Mouse (Mus musculus): Measurements from ENCODE around the gene Whrn. TPM values are rescaled to one million over a fixed set of nuclear protein-coding genes. Genes with fewer than 3 reads are reported as not detected.

Whrn gene
- polyA plus RNA-seq, 1 experiment from 2014 or later: 0.61 TPM

DNA sequence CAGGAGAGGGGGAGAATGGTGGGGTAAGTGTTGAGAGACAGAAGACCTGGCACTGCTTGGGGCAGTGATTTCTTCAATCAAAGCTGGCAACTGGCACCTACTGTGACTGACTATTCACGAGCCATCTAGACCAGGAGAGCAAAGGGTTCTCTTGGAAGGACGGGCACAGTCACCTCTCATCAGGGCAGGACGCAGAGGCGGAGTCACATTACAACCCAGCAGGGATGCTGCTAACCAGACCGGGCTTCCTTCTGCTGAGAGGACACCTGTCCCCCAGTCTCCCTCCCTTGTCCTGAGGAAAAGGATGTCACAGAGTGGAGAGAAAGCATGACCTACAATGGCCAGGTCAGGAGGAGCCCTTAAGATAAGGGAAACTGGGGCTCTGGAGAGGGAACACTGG lies 72.0 kb downstream of the Whrn start:
- no peaks in the 10 kb centered on the region for H3K4me1 ChIP-seq (ENCODE audit: insufficient read depth)
- no peak for DNase-seq
- H3K9me3 ChIP-seq (ENCODE audit: low read length): no peaks in the 10 kb centered on the region
- no peaks in the 10 kb centered on the region for H3K36me3 ChIP-seq (replicated peaks; ENCODE audit: insufficient read depth, low read length)
- ATAC-seq: no peak
- H3K27ac ChIP-seq (ENCODE audit: low read depth): no peak overlapping the region
- 37% methylated on average over 5 of the region's 5 CpGs for WGBS (ENCODE audit: insufficient replicate concordance)
- no peak for TF ChIP-seq EP300 (IDR thresholded peaks at IDR 0.05; ENCODE audit: low read depth)
- TF ChIP-seq CTCF (IDR thresholded peaks at IDR 0.05; ENCODE audit: low read depth): no peak
- no peaks in the 10 kb centered on the region for H3K27me3 ChIP-seq (ENCODE audit: insufficient read depth, low read length)
- H3K9ac ChIP-seq (replicated peaks): no peak overlapping the region
- H3K4me3 ChIP-seq (ENCODE audit: low read depth, low read length): no peak overlapping the region
- H3K4me2 ChIP-seq (ENCODE audit: low read depth, low read length): no peak overlapping the region

- no peak for ATAC-seq
- TF ChIP-seq CTCF (IDR thresholded peaks at IDR 0.05; ENCODE audit: low read depth) (no peak), EP300 (IDR thresholded peaks at IDR 0.05; ENCODE audit: low read depth) (no peak)
- Histone ChIP-seq H3K27ac (ENCODE audit: low read depth) (no peak overlapping the region), H3K27me3 (ENCODE audit: insufficient read depth, low read length) (no peaks in the 10 kb centered on the region), H3K36me3 (replicated peaks; ENCODE audit: insufficient read depth, low read length) (no peaks in the 10 kb centered on the region), H3K9ac (replicated peaks) (no peak overlapping the region), H3K4me2 (ENCODE audit: low read depth, low read length) (no peak overlapping the region), H3K4me1 (ENCODE audit: insufficient read depth) (no peaks in the 10 kb centered on the region), H3K4me3 (ENCODE audit: low read depth, low read length) (no peak overlapping the region), H3K9me3 (ENCODE audit: low read length) (no peaks in the 10 kb centered on the region)
- 52% methylated on average over 1 of the region's 1 CpGs for WGBS (ENCODE audit: insufficient replicate concordance)
- no peak for DNase-seq
These were observed 72.6 kb downstream of the Whrn start for GRCm38 (mm10) chr4:63423231-63423630.

GRCm38 (mm10) chr4:63420143-63420920 lies 75.5 kb downstream of the Whrn start:
- H3K4me2 ChIP-seq (ENCODE audit: low read depth, low read length): no peak overlapping the region
- DNase-seq (no peak), ATAC-seq (no peak)
- 74% methylated on average over 14 of the region's 14 CpGs for WGBS (ENCODE audit: insufficient replicate concordance)
- H3K36me3 ChIP-seq (replicated peaks; ENCODE audit: insufficient read depth, low read length): no peaks in the 10 kb centered on the region
- no peaks in the 10 kb centered on the region for H3K27me3 ChIP-seq (ENCODE audit: insufficient read depth, low read length)
- no peaks in the 10 kb centered on the region for H3K9me3 ChIP-seq (ENCODE audit: low read length)
- H3K27ac ChIP-seq (ENCODE audit: low read depth): no peak overlapping the region
- TF ChIP-seq CTCF (IDR thresholded peaks at IDR 0.05; ENCODE audit: low read depth) (no peak), EP300 (IDR thresholded peaks at IDR 0.05; ENCODE audit: low read depth) (no peak)
- no peaks in the 10 kb centered on the region for H3K4me1 ChIP-seq (ENCODE audit: insufficient read depth)
- no peak overlapping the region for H3K4me3 ChIP-seq (ENCODE audit: low read depth, low read length)
- H3K9ac ChIP-seq (replicated peaks): no peak overlapping the region

DNA sequence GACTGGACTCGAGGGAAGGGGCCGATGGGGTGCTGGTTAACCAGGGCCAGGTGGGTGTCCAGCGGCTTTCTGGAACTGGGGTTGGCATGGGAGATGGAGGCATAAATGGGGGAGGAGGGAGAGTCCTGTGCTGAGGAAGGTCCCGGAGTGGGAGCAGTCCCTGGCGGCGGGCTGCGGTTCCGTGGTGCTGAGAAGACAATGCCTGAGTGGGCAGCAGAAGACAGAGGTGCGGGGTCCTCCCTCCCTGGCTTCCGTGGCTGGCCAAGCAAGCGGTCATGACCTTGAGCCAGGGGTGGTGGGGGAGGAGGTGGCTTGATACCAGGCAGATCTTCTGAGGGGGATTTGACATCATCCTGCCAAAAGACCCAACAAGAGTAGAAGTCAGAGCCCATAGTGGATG lies 77.5 kb downstream of the Whrn start:
- TF ChIP-seq CTCF (IDR thresholded peaks at IDR 0.05; ENCODE audit: low read depth): no peak
- TF ChIP-seq EP300 (IDR thresholded peaks at IDR 0.05; ENCODE audit: low read depth): no peak
- H3K4me2 ChIP-seq (ENCODE audit: low read depth, low read length): no peak overlapping the region
- H3K4me1 ChIP-seq (ENCODE audit: insufficient read depth): no peaks in the 10 kb centered on the region
- H3K27me3 ChIP-seq (ENCODE audit: insufficient read depth, low read length): no peaks in the 10 kb centered on the region
- H3K9ac ChIP-seq (replicated peaks): no peak overlapping the region
- no peaks in the 10 kb centered on the region for H3K9me3 ChIP-seq (ENCODE audit: low read length)
- DNase-seq (no peak), ATAC-seq (no peak)
- 79% methylated on average over 11 of the region's 11 CpGs for WGBS (ENCODE audit: insufficient replicate concordance)
- H3K27ac ChIP-seq (ENCODE audit: low read depth): no peak overlapping the region
- no peaks in the 10 kb centered on the region for H3K36me3 ChIP-seq (replicated peaks; ENCODE audit: insufficient read depth, low read length)
- no peak overlapping the region for H3K4me3 ChIP-seq (ENCODE audit: low read depth, low read length)

GRCm38 (mm10) chr4:63417318-63417957 lies 78.4 kb downstream of the Whrn start:
- ATAC-seq: peak; percentile 64
- WGBS (ENCODE audit: insufficient replicate concordance): 30% methylated on average over 9 of the region's 9 CpGs
- no peak overlapping the region for H3K4me3 ChIP-seq (ENCODE audit: low read depth, low read length)

DNA sequence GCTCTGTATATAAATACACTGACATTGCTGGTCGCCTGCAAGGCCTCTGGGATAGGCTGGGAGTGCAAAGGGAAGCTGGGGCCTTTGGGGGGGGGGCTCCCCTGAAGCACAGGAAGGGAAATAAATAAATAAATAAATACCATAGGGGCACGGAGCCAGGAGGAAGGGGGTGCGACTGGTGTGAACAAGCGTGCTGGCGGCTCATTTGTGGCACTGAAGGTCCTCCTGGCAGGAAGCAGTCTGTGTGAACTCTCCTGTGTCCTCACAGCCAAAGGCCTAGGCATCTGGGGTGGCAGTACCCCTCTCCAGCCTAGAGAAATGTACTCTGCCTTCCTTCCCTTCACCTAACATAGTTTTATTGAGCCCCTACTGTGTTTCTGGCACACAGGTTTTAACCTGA lies 80.8 kb downstream of the Whrn start:
- WGBS (ENCODE audit: insufficient replicate concordance): 50% methylated on average over 5 of the region's 5 CpGs
- ATAC-seq: no peak
- no peak overlapping the region for H3K4me2 ChIP-seq (ENCODE audit: low read depth, low read length)
- TF ChIP-seq CTCF (IDR thresholded peaks at IDR 0.05; ENCODE audit: low read depth): no peak
- TF ChIP-seq EP300 (IDR thresholded peaks at IDR 0.05; ENCODE audit: low read depth): no peak
- no peak for DNase-seq
- H3K27ac ChIP-seq (ENCODE audit: low read depth): no peak overlapping the region
- H3K4me1 ChIP-seq (ENCODE audit: insufficient read depth): peaks cover 4% of the 10 kb centered on the region; the same call in 1 of the 2 replicates
- H3K9me3 ChIP-seq (ENCODE audit: low read length): no peaks in the 10 kb centered on the region
- H3K9ac ChIP-seq (replicated peaks): no peak overlapping the region
- no peak overlapping the region for H3K4me3 ChIP-seq (ENCODE audit: low read depth, low read length)
- no peaks in the 10 kb centered on the region for H3K36me3 ChIP-seq (replicated peaks; ENCODE audit: insufficient read depth, low read length)
- H3K27me3 ChIP-seq (ENCODE audit: insufficient read depth, low read length): peaks cover 3% of the 10 kb centered on the region; the same call in 1 of the 2 replicates

More at GRCm38 (mm10) chr4:63417318-63417957, 78.4 kb downstream of the Whrn start:
- no peak for TF ChIP-seq EP300 (IDR thresholded peaks at IDR 0.05; ENCODE audit: low read depth)
- peak; percentile 87 for TF ChIP-seq CTCF (IDR thresholded peaks at IDR 0.05; ENCODE audit: low read depth)
- no peaks in the 10 kb centered on the region for H3K9me3 ChIP-seq (ENCODE audit: low read length)
- peak; percentile 81 for DNase-seq
- H3K4me1 ChIP-seq (ENCODE audit: insufficient read depth): no peaks in the 10 kb centered on the region
- H3K9ac ChIP-seq (replicated peaks): no peak overlapping the region
- no peak overlapping the region for H3K27ac ChIP-seq (ENCODE audit: low read depth)
- H3K36me3 ChIP-seq (replicated peaks; ENCODE audit: insufficient read depth, low read length): no peaks in the 10 kb centered on the region
- no peaks in the 10 kb centered on the region for H3K27me3 ChIP-seq (ENCODE audit: insufficient read depth, low read length)
- H3K4me2 ChIP-seq (ENCODE audit: low read depth, low read length): no peak overlapping the region
